Mouse (Mus musculus) kidney, adult 2 months (tissue): ENCODE measurements around the gene Copz1.

Experiments used
- CTCF ChIP-seq: fragments of 200-500 bp; conservative IDR thresholded peaks from 2 replicates; pipeline ENCODE4 v1.5.1; 2011; ENCODE audit warnings: low read depth, mild to moderate bottlenecking, control low read depth, low read length, moderate library complexity, mixed read lengths; ENCODE audit not compliant: insufficient read depth, insufficient read length
- POLR2A ChIP-seq: fragments of 200-500 bp; IDR thresholded peaks from one replicate; pipeline ENCODE4 v1.6.1; 2011; ENCODE audit warnings: low read depth, low read length, control low read depth

GRCm38 (mm10) chr15:103298026-103298425 lies 25.5 kb downstream of the Copz1 start:
- no peak for TF ChIP-seq CTCF
- TF ChIP-seq POLR2A = no peak
